24 mouse cellular contexts compared by ENCODE assay signal in the genomic region with DNA sequence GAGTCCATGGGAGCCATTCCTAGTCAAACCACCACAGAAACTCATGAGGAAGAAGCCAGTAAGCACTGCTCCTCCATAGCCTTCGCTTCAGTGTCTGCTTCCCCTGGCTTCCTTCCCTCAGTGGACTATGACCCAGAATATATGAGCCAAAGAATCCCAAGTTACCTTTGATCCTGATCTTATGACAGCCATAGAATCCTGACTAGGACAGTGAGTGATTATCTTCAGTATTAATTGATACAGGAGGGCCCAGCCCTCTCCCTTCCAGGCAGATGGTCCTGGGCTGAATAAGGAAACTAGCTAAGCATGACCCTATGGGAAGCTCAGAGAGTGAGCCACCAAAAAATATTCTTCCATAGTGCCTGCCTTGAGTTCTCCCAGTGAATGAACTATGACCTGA. TPM values are rescaled to one million over a fixed set of nuclear protein-coding genes. Genes with fewer than 3 reads are reported as not detected.
"Had no signal": no experiment of that assay in that cellular context is flagged by ENCODE, and none has a peak within 500 bp of the region (broad histone marks: within the 10 kb centered on the region; RNA-seq: fewer than 3 reads in every experiment).

No protein-coding gene starts in this region.

- H3K9ac ChIP-seq: liver, postnatal 0 days; lung, embryonic 15.5 days; midbrain, embryonic 13.5 days; midbrain, embryonic 15.5 days; neural tube, embryonic 12.5 days; stomach, embryonic 15.5 days had no signal

- H3K9me3 ChIP-seq: lung, embryonic 15.5 days; midbrain, embryonic 13.5 days; midbrain, embryonic 15.5 days; neural tube, embryonic 12.5 days; stomach, embryonic 15.5 days had no signal

- H3K4me2 ChIP-seq: lung, embryonic 15.5 days; midbrain, embryonic 11.5 days; midbrain, embryonic 13.5 days; midbrain, embryonic 15.5 days; neural tube, embryonic 12.5 days; stomach, embryonic 15.5 days had no signal

- H3K27ac ChIP-seq: lung, embryonic 15.5 days; macrophage; midbrain, embryonic 13.5 days; midbrain, embryonic 15.5 days; neural tube, embryonic 12.5 days; stomach, embryonic 15.5 days; stomach, postnatal 0 days had no signal

- DNase-seq: liver, postnatal 0 days; lung, adult 2 months; lung, postnatal 14 days; lung, postnatal 36 days; retina, postnatal 1 day; right cerebral cortex, adult 18-20 months; right cerebral cortex, postnatal 25 days; right cerebral cortex, postnatal 4 days; thymus, postnatal 14 days; thymus, postnatal 36 days had no signal

- H3K36me3 ChIP-seq: lung, embryonic 15.5 days; midbrain, embryonic 13.5 days; midbrain, embryonic 15.5 days; neural tube, embryonic 12.5 days; stomach, embryonic 15.5 days had no signal

- H3K4me3 ChIP-seq: lung, embryonic 15.5 days; megakaryocyte, embryonic 14.5 days; midbrain, embryonic 13.5 days; midbrain, embryonic 15.5 days; neural tube, embryonic 12.5 days; stomach, embryonic 15.5 days had no signal

- H3K4me1 ChIP-seq: lung, embryonic 15.5 days; megakaryocyte, embryonic 14.5 days; midbrain, embryonic 13.5 days; midbrain, embryonic 15.5 days; neural tube, embryonic 12.5 days; stomach, embryonic 15.5 days had no signal

- ATAC-seq: liver, postnatal 0 days; lung, postnatal 0 days; midbrain, embryonic 13.5 days; midbrain, embryonic 15.5 days had no signal

- H3K27me3 ChIP-seq: lung, embryonic 15.5 days; midbrain, embryonic 13.5 days; midbrain, embryonic 15.5 days; neural tube, embryonic 12.5 days; stomach, embryonic 15.5 days had no signal

RNA-seq across cellular contexts. Expression of a gene that starts 2.8 kb away (rescaled TPM):
- polyA plus RNA-seq: liver, postnatal 0 days; lung, embryonic 15.5 days; lung, postnatal 0 days; macrophage; midbrain, embryonic 11.5 days; midbrain, embryonic 13.5 days; midbrain, embryonic 15.5 days; midbrain, postnatal 0 days; neural tube, embryonic 12.5 days; neural tube, embryonic 14.5 days; spleen, adult 2 months; stomach, postnatal 0 days; thymus, postnatal 0 days had no signal

RNA-seq across cellular contexts. Expression of a gene that starts 11.9 kb away (rescaled TPM):
- polyA plus RNA-seq: macrophage; midbrain, embryonic 13.5 days; midbrain, embryonic 15.5 days; midbrain, postnatal 0 days; neural tube, embryonic 12.5 days; neural tube, embryonic 14.5 days had no signal

RNA-seq across cellular contexts. Expression of a gene that starts 28.8 kb away (rescaled TPM):
- polyA plus RNA-seq: liver, postnatal 0 days; lung, adult 2 months; lung, embryonic 15.5 days; lung, postnatal 0 days; macrophage; midbrain, embryonic 11.5 days; midbrain, embryonic 13.5 days; midbrain, embryonic 15.5 days; midbrain, postnatal 0 days; neural tube, embryonic 12.5 days; neural tube, embryonic 14.5 days; spleen, adult 2 months; stomach, embryonic 15.5 days; stomach, postnatal 0 days; thymus, postnatal 0 days had no signal
